Mouse (Mus musculus) intestine, embryonic 14.5 days (tissue): ENCODE measurements around the gene Marveld1. TPM values are rescaled to one million over a fixed set of nuclear protein-coding genes. Genes with fewer than 3 reads are reported as not detected.

Experiments
- ATAC-seq: fragments of 200-750 bp; cut with Nextera tagmentation; replicated peaks from 2 replicates; pipeline ENCODE4 v1.8.0; 2017; ENCODE audit warnings: low read depth, moderate number of reproducible peaks, moderate TSS enrichment, moderate library complexity; ENCODE audit not compliant: low FRiP score, low TSS enrichment
- DNase-seq: peaks from one replicate; pipeline ENCODE4 v3.0.0-alpha.2; 2018; ENCODE audit warnings: low spot score
- H3K27ac ChIP-seq: fragments of 300-500 bp; sonication (generic); 2 replicates; pipeline ENCODE4 v1.5.1; 2014; ENCODE audit warnings: low read depth, mild to moderate bottlenecking, control low read depth
- H3K27me3 ChIP-seq: fragments of 300-500 bp; sonication (generic); replicated peaks from 2 replicates; pipeline ENCODE4 v1.6.1; 2014; ENCODE audit warnings: low read length, control low read depth; ENCODE audit not compliant: control insufficient read depth, insufficient read depth
- H3K36me3 ChIP-seq: fragments of 300-500 bp; sonication (generic); 2 replicates; pipeline ENCODE4 v1.6.1; 2014; ENCODE audit warnings: low read length, control low read depth; ENCODE audit not compliant: control insufficient read depth, insufficient read depth
- H3K4me1 ChIP-seq: fragments of 300-500 bp; sonication (generic); replicated peaks from 2 replicates; pipeline ENCODE4 v1.6.1; 2014; ENCODE audit warnings: low read length, control low read depth, mixed read lengths; ENCODE audit not compliant: control insufficient read depth, insufficient read depth
- H3K4me2 ChIP-seq: fragments of 300-500 bp; sonication (generic); 2 replicates; pipeline ENCODE4 v1.6.1; 2014; ENCODE audit warnings: low read length
- H3K4me3 ChIP-seq: fragments of 300-500 bp; sonication (generic); 2 replicates; pipeline ENCODE4 v1.5.1; 2014; ENCODE audit warnings: low read depth, low read length, control low read depth, mixed read lengths
- H3K9ac ChIP-seq: fragments of 300-500 bp; sonication (generic); 2 replicates; pipeline ENCODE4 v1.6.1; 2014; ENCODE audit warnings: mild to moderate bottlenecking, low read length
- H3K9me3 ChIP-seq: fragments of 300-500 bp; sonication (generic); 2 replicates; pipeline ENCODE4 v1.6.1; 2016; ENCODE audit warnings: low read length, control low read depth; ENCODE audit not compliant: control insufficient read depth
- WGBS: fragments of 180-500 bp; shearing (Covaris S2); extraction: QIAGEN DNeasy Blood & Tissue Kit; methylation state at CpG from one replicate; pipeline ENCODE4 v1.1.7; 2014; 5-methylcytosine and 5-hydroxymethylcytosine counted together
- polyA plus RNA-seq: library from polyadenylated mRNA; unstranded; fragments of >200 nt; fragmentation: Nextera tagmentation; extraction: Ambion mirVana; gene quantifications from 2 replicates; pipeline ENCODE4 v1.2.1, GENCODE M21; 2014

Marveld1 gene
- polyA plus RNA-seq, 1 experiment from 2014 or later, result 10.3 TPM

GRCm38 (mm10) chr19:42144541-42145167 is 2.5 kb upstream of the Marveld1 start:
- peaks cover 24% of the 10 kb centered on the region for H3K4me1 ChIP-seq
- no peak for ATAC-seq
- no peak overlapping the region for H3K27ac ChIP-seq
- no peak overlapping the region for H3K4me3 ChIP-seq
- no peaks in the 10 kb centered on the region for H3K27me3 ChIP-seq
- no peaks in the 10 kb centered on the region for H3K9me3 ChIP-seq
- H3K4me2 ChIP-seq, result peak overlapping the region; percentile 2; the same call in 1 of the 2 replicates
- no peak overlapping the region for H3K9ac ChIP-seq
- no peaks in the 10 kb centered on the region for H3K36me3 ChIP-seq
- WGBS, result 23% methylated on average over 8 of the region's 8 CpGs
- DNase-seq, result peak; percentile 95

- 64% methylated on average over 4 of the region's 4 CpGs for WGBS
- Histone ChIP-seq H3K27me3 (no peaks in the 10 kb centered on the region), H3K4me3 (no peak overlapping the region), H3K9me3 (no peaks in the 10 kb centered on the region), H3K4me1 (peaks cover 29% of the 10 kb centered on the region), H3K9ac (no peak overlapping the region), H3K27ac (no peak overlapping the region), H3K36me3 (no peaks in the 10 kb centered on the region), H3K4me2 (no peak overlapping the region)
- ATAC-seq, result no peak
- DNase-seq, result no peak
These were observed 2.0 kb upstream of the Marveld1 start for GRCm38 (mm10) chr19:42145210-42145609.

- H3K4me3 ChIP-seq, result no peak overlapping the region
- peaks cover 34% of the 10 kb centered on the region for H3K4me1 ChIP-seq
- H3K9ac ChIP-seq, result no peak overlapping the region
- ATAC-seq (no peak), DNase-seq (no peak)
- H3K36me3 ChIP-seq, result peaks cover 2% of the 10 kb centered on the region; the same call in 1 of the 2 replicates
- H3K27me3 ChIP-seq, result no peaks in the 10 kb centered on the region
- 88% methylated on average over 2 of the region's 2 CpGs for WGBS
- H3K9me3 ChIP-seq, result no peaks in the 10 kb centered on the region
- no peak overlapping the region for H3K27ac ChIP-seq
- H3K4me2 ChIP-seq, result no peak overlapping the region
These were observed 1.5 kb upstream of the Marveld1 start for GRCm38 (mm10) chr19:42145731-42146130.

GRCm38 (mm10) chr19:42146276-42147010 is 757 bp upstream of the Marveld1 start:
- no peak; the same call in 1 of the 2 replicates for ATAC-seq
- peak overlapping the region; percentile 79 for H3K27ac ChIP-seq
- H3K9me3 ChIP-seq, result no peaks in the 10 kb centered on the region
- H3K4me1 ChIP-seq, result peaks cover 34% of the 10 kb centered on the region
- H3K4me2 ChIP-seq, result peak overlapping the region; percentile 59
- WGBS, result 89% methylated on average over 9 of the region's 9 CpGs
- no peak for DNase-seq
- no peaks in the 10 kb centered on the region for H3K27me3 ChIP-seq
- no peak overlapping the region for H3K4me3 ChIP-seq
- peaks cover 9% of the 10 kb centered on the region for H3K36me3 ChIP-seq
- H3K9ac ChIP-seq, result peak overlapping the region; percentile 84; the same call in 1 of the 2 replicates

GRCm38 (mm10) chr19:42147769-42148568 is 769 bp downstream of the Marveld1 start:
- DNase-seq, result peak; percentile 86
- under 1% methylated on average over 63 of the region's 63 CpGs for WGBS
- peaks cover 38% of the 10 kb centered on the region for H3K4me1 ChIP-seq

GRCm38 (mm10) chr19:42148569-42148860 is 1.3 kb downstream of the Marveld1 start:
- peak overlapping the region; percentile 59 for H3K4me2 ChIP-seq
- no peak for DNase-seq
- H3K36me3 ChIP-seq, result peaks cover 10% of the 10 kb centered on the region
- WGBS, result 12% methylated on average over 7 of the region's 7 CpGs
- H3K27ac ChIP-seq, result peak overlapping the region; percentile 79
- ATAC-seq, result 0 out of 2 replicates have a peak, but pooled peaks have one; percentile 9
- no peaks in the 10 kb centered on the region for H3K27me3 ChIP-seq
- H3K9ac ChIP-seq, result peak overlapping the region; percentile 84
- no peaks in the 10 kb centered on the region for H3K9me3 ChIP-seq
- H3K4me3 ChIP-seq, result peak overlapping the region; percentile 76
- H3K4me1 ChIP-seq, result peaks cover 38% of the 10 kb centered on the region

More at GRCm38 (mm10) chr19:42147769-42148568, 769 bp downstream of the Marveld1 start:
- peak overlapping the region; percentile 76 for H3K4me3 ChIP-seq
- H3K9ac ChIP-seq, result peak overlapping the region; percentile 84
- H3K36me3 ChIP-seq, result peaks cover 10% of the 10 kb centered on the region
- no peaks in the 10 kb centered on the region for H3K9me3 ChIP-seq
- H3K27ac ChIP-seq, result peak overlapping the region; percentile 79
- H3K27me3 ChIP-seq, result no peaks in the 10 kb centered on the region
- ATAC-seq, result peak; percentile 12; the same call in 1 of the 2 replicates
- peak overlapping the region; percentile 59 for H3K4me2 ChIP-seq

GRCm38 (mm10) chr19:42151990-42152389 is 4.8 kb downstream of the Marveld1 start:
- ATAC-seq, result no peak; the same call in 1 of the 2 replicates
- 5% methylated on average over 6 of the region's 6 CpGs for WGBS

GRCm38 (mm10) chr19:42157493-42158237 is 10.5 kb downstream of the Marveld1 start:
- DNase-seq, result no peak
- WGBS, result 50% methylated on average over 12 of the region's 12 CpGs
- Histone ChIP-seq H3K27ac (no peak overlapping the region; the same call in 1 of the 2 replicates), H3K9ac (no peak overlapping the region), H3K36me3 (no peaks in the 10 kb centered on the region), H3K27me3 (no peaks in the 10 kb centered on the region), H3K9me3 (no peaks in the 10 kb centered on the region), H3K4me1 (peaks cover 5% of the 10 kb centered on the region; the same call in 1 of the 2 replicates), H3K4me3 (no peak overlapping the region), H3K4me2 (no peak overlapping the region)
- ATAC-seq, result no peak

More at GRCm38 (mm10) chr19:42151990-42152389, 4.8 kb downstream of the Marveld1 start:
- no peaks in the 10 kb centered on the region for H3K27me3 ChIP-seq
- H3K4me3 ChIP-seq, result no peak overlapping the region
- peak; percentile 94 for DNase-seq
- no peak overlapping the region for H3K4me2 ChIP-seq
- peaks cover 30% of the 10 kb centered on the region for H3K4me1 ChIP-seq
- peaks cover 10% of the 10 kb centered on the region for H3K36me3 ChIP-seq
- H3K9ac ChIP-seq, result no peak overlapping the region
- H3K27ac ChIP-seq, result no peak overlapping the region
- no peaks in the 10 kb centered on the region for H3K9me3 ChIP-seq
